Mouse (Mus musculus) embryo, embryonic 10.5 days (tissue): ENCODE measurements around the gene Kifc5b.
"Not testable (repeated sequence)": the region's sequence is repeated elsewhere in the genome, so short reads cannot be mapped to it uniquely, and the experiment has no call there.

Experiments used
- DNase-seq: peaks from one replicate; pipeline ENCODE4 v3.0.0-alpha.2; 2015; ENCODE audit warnings: low spot score

Gene Kifc5b

GRCm38 (mm10) chr17:26919516-26919915 lies 2.6 kb downstream of the Kifc5b start:
- DNase-seq = not testable (repeated sequence)

GRCm38 (mm10) chr17:26922368-26922767 lies 5.5 kb downstream of the Kifc5b start:
- not testable (repeated sequence) for DNase-seq

- DNase-seq = not testable (repeated sequence)
These were observed 8.5 kb downstream of the Kifc5b start for GRCm38 (mm10) chr17:26925414-26925813.

GRCm38 (mm10) chr17:26931795-26932194 lies 14.9 kb downstream of the Kifc5b start:
- DNase-seq = peak; percentile 62

- DNase-seq = peak; percentile 94
These were observed 16.0 kb downstream of the Kifc5b start, which contains the start of gene Phf1 for GRCm38 (mm10) chr17:26932839-26933398. Phf1 (plus strand) TSS chr17:26933052.

GRCm38 (mm10) chr17:26933419-26933818 lies 16.5 kb downstream of the Kifc5b start:
- no peak for DNase-seq

- DNase-seq = no peak
These were observed 17.3 kb downstream of the Kifc5b start for GRCm38 (mm10) chr17:26933885-26934827.

GRCm38 (mm10) chr17:26935027-26935426 lies 18.1 kb downstream of the Kifc5b start:
- no peak for DNase-seq

GRCm38 (mm10) chr17:26936453-26936852 lies 19.6 kb downstream of the Kifc5b start:
- no peak for DNase-seq

GRCm38 (mm10) chr17:26936921-26937695 lies 20.2 kb downstream of the Kifc5b start:
- DNase-seq = no peak

- DNase-seq = no peak
These were observed 21.2 kb downstream of the Kifc5b start for GRCm38 (mm10) chr17:26937883-26938695.

- no peak for DNase-seq
These were observed 21.8 kb downstream of the Kifc5b start for GRCm38 (mm10) chr17:26938731-26939130.

GRCm38 (mm10) chr17:26939178-26939972 lies 22.5 kb downstream of the Kifc5b start, which contains the start of gene Cuta:
Cuta (minus strand) TSS chr17:26939569.
- DNase-seq = peak; percentile 100

GRCm38 (mm10) chr17:26939973-26940300 lies 23.0 kb downstream of the Kifc5b start:
- no peak for DNase-seq

- DNase-seq = peak; percentile 76
These were observed 24.3 kb downstream of the Kifc5b start, which contains the start of gene Syngap1 for GRCm38 (mm10) chr17:26941031-26941789. Syngap1 (plus strand) TSS chr17:26941253.

GRCm38 (mm10) chr17:26941841-26942570 lies 25.1 kb downstream of the Kifc5b start:
- peak; percentile 51 for DNase-seq

GRCm38 (mm10) chr17:26945824-26946495 lies 29.1 kb downstream of the Kifc5b start:
- DNase-seq = peak; percentile 28

GRCm38 (mm10) chr17:26946567-26946966 lies 29.7 kb downstream of the Kifc5b start:
- peak; percentile 69 for DNase-seq
